Mouse (Mus musculus): Measurements from ENCODE around the gene Smap1.

The Smap1 gene

GRCm38 (mm10) chr1:23919086-23919485 is 3.0 kb downstream of the Smap1 start:
- DNase-seq, result no peak

- no peak for DNase-seq
These were observed 6.6 kb downstream of the Smap1 start for GRCm38 (mm10) chr1:23915483-23915882.

GRCm38 (mm10) chr1:23912988-23913387 is 9.1 kb downstream of the Smap1 start:
- no peak for DNase-seq

GRCm38 (mm10) chr1:23906082-23906481 is 16.0 kb downstream of the Smap1 start:
- DNase-seq, result no peak

DNA sequence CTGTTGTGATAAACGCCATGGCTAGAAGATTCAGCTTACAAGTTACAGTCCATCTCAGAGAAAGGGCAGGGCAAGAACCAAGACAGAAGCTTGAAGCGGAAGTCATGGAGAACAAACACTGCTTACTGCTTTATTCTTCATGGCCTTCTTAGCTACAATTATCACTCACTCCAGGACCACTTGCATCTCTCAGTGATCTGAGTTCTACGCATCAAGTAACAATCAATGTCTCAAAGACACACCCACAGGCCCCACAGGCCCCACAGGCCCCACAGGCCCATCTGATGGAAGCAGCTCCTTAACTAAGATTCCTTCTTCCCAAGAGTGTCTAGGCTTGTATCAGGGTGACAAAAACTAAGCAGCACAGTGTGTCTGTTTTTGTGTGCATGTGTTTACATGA is 18.8 kb downstream of the Smap1 start:
- DNase-seq, result no peak

GRCm38 (mm10) chr1:23902736-23903135 is 19.4 kb downstream of the Smap1 start:
- no peak for DNase-seq

GRCm38 (mm10) chr1:23899647-23900020 is 22.5 kb downstream of the Smap1 start:
- no peak for DNase-seq

GRCm38 (mm10) chr1:23899020-23899646 is 23.0 kb downstream of the Smap1 start:
- no peak for DNase-seq

GRCm38 (mm10) chr1:23892072-23892471 is 30.0 kb downstream of the Smap1 start:
- DNase-seq, result no peak

GRCm38 (mm10) chr1:23884914-23885313 is 37.2 kb downstream of the Smap1 start:
- no peak for DNase-seq

GRCm38 (mm10) chr1:23884087-23884668 is 37.9 kb downstream of the Smap1 start:
- no peak for DNase-seq

DNA sequence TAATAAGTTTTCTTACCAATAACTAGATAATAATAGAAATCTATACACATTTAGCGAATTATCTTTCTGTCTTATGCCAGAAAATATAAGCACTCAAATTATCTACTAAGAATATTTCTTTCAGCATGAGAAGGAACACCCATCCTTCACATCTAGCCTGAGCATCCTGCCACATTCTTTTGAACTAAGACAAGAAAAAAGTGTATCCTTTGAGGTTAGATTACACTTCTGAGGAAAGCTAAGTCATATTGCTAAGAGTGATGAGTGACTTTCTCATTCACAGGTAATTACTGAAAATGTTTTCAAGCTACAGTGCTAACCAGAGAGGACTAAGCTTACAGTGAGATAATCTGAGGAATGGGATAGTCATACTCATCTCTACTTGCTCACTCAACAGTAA is 39.4 kb downstream of the Smap1 start:
- no peak for DNase-seq

DNA sequence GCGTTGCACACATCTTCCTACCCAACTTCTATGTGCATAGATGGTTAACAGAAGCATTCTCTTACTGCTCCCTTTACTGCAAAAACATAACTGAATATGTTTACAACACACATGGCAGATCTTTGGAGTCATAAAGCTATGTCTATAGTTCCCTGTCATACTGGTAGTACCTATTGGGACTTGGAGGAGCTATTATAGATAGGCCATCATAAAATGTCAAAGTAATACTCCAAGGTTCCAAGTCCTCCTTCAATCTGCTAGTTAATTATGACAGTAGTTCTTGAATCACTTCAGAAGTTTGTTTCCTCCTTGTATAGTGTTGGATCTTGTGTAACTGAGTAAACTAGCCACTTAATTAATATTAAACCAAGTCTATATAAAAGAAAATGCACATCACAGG is 49.9 kb downstream of the Smap1 start:
- no peak for DNase-seq

GRCm38 (mm10) chr1:23867350-23867862 is 54.7 kb downstream of the Smap1 start:
- peak in 1 of 2 experiments; percentile 9 for DNase-seq

DNA sequence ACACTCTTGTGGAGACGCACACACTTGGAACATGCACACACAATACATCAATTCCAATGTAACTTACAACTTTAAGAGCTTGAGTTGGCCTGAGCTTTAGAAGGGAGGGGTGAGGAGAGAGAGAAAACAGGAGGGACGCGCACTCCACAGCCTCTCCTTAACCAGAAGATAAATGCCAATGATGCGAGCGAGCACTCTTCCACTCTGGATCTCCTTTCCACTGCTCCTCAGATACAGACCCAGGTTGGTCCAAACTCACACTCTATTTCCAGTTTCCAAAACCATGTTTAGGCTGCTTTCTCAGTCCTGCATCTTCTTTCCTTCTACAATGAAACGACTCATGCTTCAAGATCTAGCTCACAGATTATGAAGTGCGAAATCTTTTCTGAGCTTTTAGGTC is 56.6 kb downstream of the Smap1 start:
- no peak for DNase-seq

GRCm38 (mm10) chr1:23860944-23861343 is 61.2 kb downstream of the Smap1 start:
- DNase-seq, result no peak

- DNase-seq, result no peak
These were observed 66.5 kb downstream of the Smap1 start for GRCm38 (mm10) chr1:23855623-23856022.

DNA sequence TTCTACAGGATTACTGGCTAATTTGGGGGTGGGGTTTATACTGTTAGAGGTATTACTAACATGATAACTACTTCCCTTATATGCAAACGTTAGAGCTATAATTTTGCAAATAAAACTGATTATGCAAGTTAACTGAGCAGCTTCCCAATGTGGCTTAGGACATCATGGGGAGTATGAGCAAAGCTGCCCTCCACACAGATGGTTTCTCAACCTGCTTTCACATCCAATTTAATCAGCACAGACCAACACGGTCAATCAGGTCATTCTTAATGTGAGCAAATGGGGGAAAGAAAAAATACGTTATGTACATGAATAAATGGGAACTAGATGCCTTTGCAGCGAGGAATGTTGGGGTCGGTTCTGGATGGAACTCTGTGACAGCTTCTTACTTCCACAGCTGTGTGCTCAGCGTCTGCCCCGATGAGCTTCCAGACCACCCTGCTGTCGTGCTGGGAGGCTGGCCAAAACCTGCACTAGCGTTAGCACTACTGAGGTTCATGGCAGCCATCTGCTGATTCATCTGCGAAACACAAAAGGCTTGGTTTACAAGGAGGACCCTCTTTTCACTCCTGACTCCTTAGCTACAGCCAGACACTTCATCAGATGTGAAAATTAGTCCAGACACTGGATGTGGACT is 76.0 kb downstream of the Smap1 start:
- no peak for DNase-seq

GRCm38 (mm10) chr1:23845007-23845406 is 77.1 kb downstream of the Smap1 start:
- no peak for DNase-seq

DNA sequence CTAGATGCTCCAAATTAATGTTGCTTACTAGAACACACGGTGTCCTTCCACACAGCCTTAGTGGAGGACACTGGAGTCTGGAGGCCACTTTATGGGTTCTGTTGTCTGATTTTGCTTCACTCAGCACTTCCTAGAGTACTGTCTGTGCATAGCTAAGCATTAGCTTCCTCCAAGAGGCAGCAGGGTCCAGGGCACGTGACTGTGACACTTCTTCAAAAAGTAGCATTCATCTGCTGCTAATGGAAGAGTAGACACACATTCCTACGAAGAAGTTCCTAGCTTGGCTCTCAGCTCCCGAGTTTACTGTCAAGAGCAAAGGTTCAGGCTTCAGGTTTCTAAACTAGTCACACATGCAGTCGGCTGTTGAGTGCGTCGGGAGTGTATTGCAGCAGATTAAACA is 78.3 kb downstream of the Smap1 start:
- no peak for DNase-seq

DNA sequence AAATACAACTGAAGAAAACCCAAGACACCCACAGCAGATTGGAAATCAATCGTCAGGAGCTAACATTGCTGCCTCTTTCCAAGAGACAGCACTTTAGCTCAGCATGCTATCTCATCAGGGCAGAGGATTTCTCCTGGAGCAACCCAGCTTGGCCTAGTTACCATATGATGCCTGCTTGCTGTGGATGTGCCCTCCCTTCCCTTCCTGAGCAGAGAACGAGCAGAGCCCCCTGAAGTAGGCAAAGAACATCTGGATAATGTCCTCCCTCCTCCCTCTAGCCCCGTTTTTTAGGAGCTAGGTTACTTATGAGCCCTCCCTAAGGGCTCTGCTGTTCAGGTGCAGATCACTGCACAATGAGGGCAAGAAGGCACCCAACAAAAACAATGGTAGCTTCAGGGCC is 79.5 kb downstream of the Smap1 start:
- DNase-seq, result no peak

DNA sequence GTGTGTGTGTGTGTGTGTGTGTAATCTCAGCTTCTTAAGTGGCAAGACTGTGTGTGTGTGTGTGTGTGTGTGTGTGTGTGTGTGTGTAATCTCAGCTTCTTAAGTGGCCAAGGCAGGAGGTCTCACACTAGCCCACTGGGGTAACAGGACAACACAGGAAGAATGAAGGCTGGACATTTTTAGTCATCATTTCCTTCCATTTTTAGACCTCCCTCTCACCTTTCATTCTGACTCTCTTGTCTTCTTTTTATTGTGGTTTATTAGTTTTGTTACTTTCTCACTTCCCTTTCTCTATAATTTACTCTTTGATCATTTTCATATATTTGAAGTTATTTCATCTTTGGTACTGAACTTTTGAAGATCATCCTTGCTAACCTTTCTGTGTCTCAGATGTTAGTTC is 81.2 kb downstream of the Smap1 start:
- DNase-seq, result no peak

GRCm38 (mm10) chr1:23836630-23837029 is 85.5 kb downstream of the Smap1 start:
- DNase-seq, result no peak

DNA sequence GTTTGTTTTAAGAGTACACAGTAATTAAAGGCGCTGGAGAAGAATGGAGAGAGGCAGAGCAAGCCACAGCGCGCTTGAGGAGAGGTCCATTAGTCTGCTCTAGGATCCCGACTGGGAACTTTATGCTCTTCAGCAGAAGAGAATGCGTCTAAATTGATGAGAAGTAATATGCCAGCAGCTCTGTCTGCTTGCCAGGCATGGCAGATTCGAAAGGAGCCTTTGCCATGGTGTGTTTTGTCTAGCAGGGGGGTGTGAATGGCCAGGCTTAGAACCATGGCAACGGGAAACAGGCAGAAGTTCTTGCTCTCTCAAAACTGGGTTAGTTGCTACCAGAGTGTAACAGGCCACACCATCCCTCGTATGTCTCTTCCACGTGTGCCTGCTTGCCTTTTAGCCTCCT is 87.3 kb downstream of the Smap1 start:
- DNase-seq, result no peak

All from lung, adult 18-20 months (tissue).